Mouse (Mus musculus) olfactory bulb, adult 2 months (tissue): ENCODE results near the gene Exph5. TPM values are rescaled to one million over a fixed set of nuclear protein-coding genes. Genes with fewer than 3 reads are reported as not detected.
A peak's percentile ranks its signal among the peaks of the same experiment; 100 is the strongest.

Source experiments
- H3K27ac ChIP-seq: fragments of 200-500 bp; 2 replicates; pipeline ENCODE4 v1.5.1; 2012; ENCODE audit warnings: low read depth, low read length; ENCODE audit not compliant: insufficient read depth
- H3K4me1 ChIP-seq: fragments of 200-500 bp; 2 replicates; pipeline ENCODE4 v1.6.1; 2012; ENCODE audit warnings: low read length; ENCODE audit not compliant: control insufficient read depth, insufficient read depth
- H3K4me3 ChIP-seq: fragments of 200-500 bp; 2 replicates; pipeline ENCODE4 v1.5.1; 2012; ENCODE audit warnings: mild to moderate bottlenecking, low read depth, low read length, moderate library complexity; ENCODE audit not compliant: insufficient read depth
- CTCF ChIP-seq: fragments of 200-500 bp; IDR thresholded peaks from 2 replicates; pipeline ENCODE4 v1.5.1; 2012; ENCODE audit warnings: low read depth, mild to moderate bottlenecking, low read length, moderate library complexity; ENCODE audit not compliant: insufficient read depth
- POLR2A ChIP-seq: fragments of 200-500 bp; IDR thresholded peaks from 2 replicates; pipeline ENCODE4 v1.6.1; 2012; ENCODE audit warnings: mild to moderate bottlenecking, low read depth, low read length, moderate library complexity; ENCODE audit not compliant: insufficient read depth
- WGBS: fragments of 180-500 bp; shearing (Covaris S2); methylation state at CpG from one replicate; pipeline ENCODE4 v1.1.7; 2018; 5-methylcytosine and 5-hydroxymethylcytosine counted together
- polyA plus RNA-seq: library from polyadenylated mRNA; stranded (reverse); fragments of >200 nt; gene quantifications from 2 replicates; pipeline ENCODE4 v1.2.4, GENCODE M21; 2012; ENCODE audit warnings: low replicate concordance; ENCODE audit not compliant: missing spikeins, insufficient read depth, insufficient read length

The Exph5 gene
- polyA plus RNA-seq, 1 experiment = not detected

DNA sequence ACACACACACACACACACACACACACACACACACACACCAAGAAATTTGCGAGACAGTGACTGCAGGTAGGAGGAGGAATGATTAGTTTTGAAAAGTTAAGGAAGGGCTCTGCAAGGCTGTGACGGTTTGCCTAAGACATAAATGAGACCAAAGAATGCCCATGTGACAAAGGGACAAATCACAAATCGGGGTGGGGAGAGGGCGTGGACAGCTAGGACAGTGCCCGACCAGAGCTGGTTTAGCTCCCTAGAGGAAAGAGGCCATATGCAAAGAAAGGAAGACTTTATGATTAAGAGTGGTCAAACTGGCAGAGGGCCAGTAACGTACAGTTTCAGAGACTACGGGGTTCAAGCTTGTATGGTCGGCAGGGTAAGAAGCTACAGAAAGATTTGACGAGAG, 28.8 kb downstream of the Exph5 start:
- no peak overlapping the region for H3K27ac ChIP-seq
- H3K4me1 ChIP-seq = peaks cover 2% of the 10 kb centered on the region; the same call in 1 of the 2 replicates
- no peak overlapping the region for H3K4me3 ChIP-seq
- 87% methylated on average over 9 of the region's 9 CpGs for WGBS
- TF ChIP-seq POLR2A = no peak
- no peak for TF ChIP-seq CTCF

DNA sequence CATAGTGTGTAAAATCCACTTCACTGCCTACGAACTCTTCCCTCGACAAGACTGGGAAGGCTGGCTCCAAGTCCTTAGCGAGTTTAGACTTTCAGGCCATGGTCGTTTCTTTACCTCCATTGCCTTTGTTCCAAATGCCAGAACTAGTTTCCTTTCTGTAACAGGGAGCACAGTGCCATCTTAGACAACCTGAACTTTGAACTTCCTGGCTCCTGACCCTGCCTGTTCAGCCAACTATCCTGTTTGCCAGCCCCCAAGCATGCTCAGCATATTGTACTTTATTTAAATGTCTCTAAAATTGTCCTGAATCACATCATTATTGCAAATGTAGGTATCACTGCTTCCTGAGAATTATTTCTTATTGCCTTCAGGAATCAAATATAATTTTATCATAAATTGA, 32.0 kb downstream of the Exph5 start:
- Histone ChIP-seq H3K4me1 (no peaks in the 10 kb centered on the region), H3K4me3 (no peak overlapping the region), H3K27ac (no peak overlapping the region)
- 74% methylated on average over 4 of the region's 4 CpGs for WGBS
- no peak for TF ChIP-seq CTCF
- no peak for TF ChIP-seq POLR2A

DNA sequence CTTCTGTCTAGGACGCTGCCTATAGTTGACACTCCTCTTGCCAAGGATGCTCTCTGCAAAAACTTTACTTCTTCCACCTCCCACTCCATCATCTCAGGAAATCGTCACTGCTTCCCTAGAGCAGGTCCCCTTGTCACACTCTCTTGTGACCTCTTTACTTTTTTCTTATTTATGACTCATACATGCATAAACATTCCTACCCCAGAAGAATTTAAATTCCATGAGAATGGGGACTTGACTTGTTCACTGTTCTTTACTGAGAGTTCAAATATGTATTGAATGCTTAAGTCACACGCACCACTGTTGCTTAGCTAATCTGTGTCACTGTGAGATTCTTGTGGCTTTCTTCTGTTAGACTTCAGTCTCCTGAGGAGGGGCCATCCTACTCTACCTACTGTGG, 33.7 kb downstream of the Exph5 start:
- 85% methylated on average over 3 of the region's 3 CpGs for WGBS
- no peak overlapping the region for H3K27ac ChIP-seq
- no peaks in the 10 kb centered on the region for H3K4me1 ChIP-seq
- H3K4me3 ChIP-seq = no peak overlapping the region
- TF ChIP-seq POLR2A = no peak
- TF ChIP-seq CTCF = no peak

DNA sequence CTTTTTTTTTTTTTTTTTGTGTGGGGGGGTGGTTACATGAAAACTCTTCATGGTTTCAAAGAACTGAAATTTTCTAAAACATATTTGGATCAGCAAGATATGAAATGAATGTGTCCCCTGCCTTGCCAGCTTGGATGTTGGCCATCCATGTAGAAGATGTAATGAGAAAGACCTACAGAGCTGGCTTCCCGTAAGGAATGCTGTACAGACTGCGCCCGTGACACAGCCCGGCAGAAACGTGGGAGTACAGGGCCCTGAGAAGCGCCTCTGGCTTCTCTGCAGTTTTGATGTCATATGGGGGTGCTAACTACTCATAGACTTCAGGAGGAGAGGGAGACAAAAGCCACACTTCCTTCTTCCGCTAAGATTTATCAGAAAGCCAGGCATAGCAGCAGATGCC, 38.1 kb downstream of the Exph5 start:
- 84% methylated on average over 7 of the region's 7 CpGs for WGBS
- H3K27ac ChIP-seq = no peak overlapping the region
- peaks cover 5% of the 10 kb centered on the region; the same call in 1 of the 2 replicates for H3K4me1 ChIP-seq
- no peak overlapping the region for H3K4me3 ChIP-seq
- TF ChIP-seq CTCF (no peak), POLR2A (no peak)

DNA sequence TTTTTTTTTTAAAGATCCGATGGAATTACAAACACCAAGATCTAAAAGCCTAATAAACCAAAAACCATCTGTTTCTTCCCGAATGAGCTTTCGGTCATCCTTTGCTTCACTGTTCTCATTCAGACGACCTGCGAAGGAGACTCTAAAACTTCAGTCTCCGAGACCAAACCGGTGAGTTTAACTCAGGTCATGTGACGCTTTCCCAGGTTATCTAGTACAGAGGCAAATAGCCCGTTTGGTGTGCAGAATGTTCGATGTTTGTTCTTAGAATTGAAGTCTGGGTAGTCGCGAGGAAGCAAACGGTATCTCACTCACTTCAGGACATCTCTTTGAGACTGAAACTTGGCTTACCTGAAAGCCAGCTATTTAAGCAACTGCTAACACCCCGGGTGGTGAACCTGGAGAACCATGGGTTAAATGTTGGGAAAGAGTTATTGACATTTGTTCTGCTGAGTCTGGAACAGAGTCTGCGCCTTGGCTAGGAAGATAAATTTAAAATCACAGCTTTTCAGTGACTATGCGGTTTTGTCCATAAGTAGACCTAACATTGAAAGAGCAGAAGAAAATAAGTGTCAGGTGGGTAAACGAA, 39.0 kb downstream of the Exph5 start:
- WGBS = 44% methylated on average over 17 of the region's 17 CpGs
- TF ChIP-seq CTCF = no peak
- no peak for TF ChIP-seq POLR2A
- Histone ChIP-seq H3K4me3 (no peak overlapping the region), H3K27ac (no peak overlapping the region), H3K4me1 (peaks cover 5% of the 10 kb centered on the region; the same call in 1 of the 2 replicates)

DNA sequence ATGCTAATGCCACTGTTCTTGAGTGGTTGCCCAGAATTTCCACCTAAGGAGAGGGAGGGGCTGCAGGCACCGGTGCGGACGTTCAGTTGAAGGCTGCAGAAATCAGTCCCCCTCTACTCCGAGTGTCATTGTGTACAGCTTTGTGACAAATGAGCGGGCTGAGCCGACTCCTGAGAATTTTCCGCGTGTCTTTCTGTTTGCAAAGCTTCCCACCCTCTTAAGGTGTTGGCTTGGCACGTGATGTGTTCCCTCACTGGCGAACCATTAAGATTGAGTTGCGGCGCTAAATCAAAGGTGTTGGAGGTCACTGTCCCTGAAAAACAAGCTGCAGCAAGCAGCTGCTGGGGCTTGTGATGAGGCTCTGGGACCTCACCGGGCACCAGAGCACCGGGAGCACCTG, 39.5 kb downstream of the Exph5 start:
- Histone ChIP-seq H3K27ac (no peak overlapping the region), H3K4me3 (peak overlapping the region; percentile 43), H3K4me1 (peaks cover 5% of the 10 kb centered on the region; the same call in 1 of the 2 replicates)
- WGBS = 7% methylated on average over 14 of the region's 14 CpGs
- TF ChIP-seq POLR2A (no peak), CTCF (no peak)

DNA sequence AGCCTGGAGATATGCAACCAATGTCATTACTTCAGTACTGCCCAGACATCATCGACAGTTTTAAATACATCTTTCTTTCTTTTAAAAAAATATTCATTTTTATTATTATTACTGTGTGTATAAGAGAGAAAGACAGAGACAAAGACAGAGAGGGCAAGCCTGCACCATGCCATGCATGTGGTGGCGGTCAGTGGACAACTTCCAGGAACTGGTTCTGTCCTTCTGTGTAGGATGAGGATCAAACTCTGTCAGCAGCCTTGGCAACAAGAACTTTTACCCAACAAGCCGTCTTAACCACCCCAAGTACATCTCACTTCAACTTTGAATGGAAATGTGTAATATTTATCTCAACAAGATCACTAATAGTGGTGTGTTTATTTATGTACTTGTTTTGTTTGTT, 40.5 kb downstream of the Exph5 start:
- peaks cover 5% of the 10 kb centered on the region; the same call in 1 of the 2 replicates for H3K4me1 ChIP-seq
- no peak overlapping the region for H3K27ac ChIP-seq
- 85% methylated on average over 3 of the region's 3 CpGs for WGBS
- no peak overlapping the region for H3K4me3 ChIP-seq
- no peak for TF ChIP-seq POLR2A
- TF ChIP-seq CTCF = no peak

DNA sequence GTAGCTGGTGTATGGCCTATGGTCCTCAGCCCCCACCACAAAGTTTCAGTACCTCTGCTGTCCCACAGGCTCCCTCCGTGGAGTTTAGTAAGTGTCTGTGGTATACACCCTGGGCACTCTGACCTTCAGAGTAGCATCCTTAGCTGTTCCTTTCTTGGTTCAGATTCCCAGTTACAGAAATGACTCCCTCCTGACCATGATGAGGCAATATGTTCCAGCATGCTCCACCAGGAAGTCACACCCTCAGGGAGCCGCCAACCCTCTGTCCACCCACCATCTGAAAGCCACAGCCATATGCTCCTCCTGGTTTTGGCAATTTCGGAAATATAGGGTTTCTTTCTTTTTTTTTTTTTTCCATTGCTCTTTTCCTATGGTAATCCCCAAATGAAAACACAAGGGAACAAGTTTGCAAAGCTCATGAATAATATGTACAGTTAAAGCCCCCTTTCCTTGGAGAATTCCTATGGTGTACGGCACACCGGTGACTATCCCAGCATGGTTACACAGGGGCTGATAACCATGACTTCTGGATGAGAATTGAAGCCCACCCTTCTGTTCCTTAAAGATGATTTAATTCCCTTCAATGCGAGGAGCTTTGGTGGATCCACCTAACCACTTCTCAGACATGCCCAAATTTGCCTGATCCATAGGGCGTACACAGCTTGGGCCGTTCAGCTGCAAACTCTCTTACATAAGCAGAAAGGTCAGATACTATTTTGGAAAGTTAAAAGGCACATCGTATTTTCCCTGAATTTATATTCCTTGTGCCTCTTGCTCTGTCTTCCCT, 43.4 kb downstream of the Exph5 start:
- Histone ChIP-seq H3K4me1 (peaks cover 5% of the 10 kb centered on the region; the same call in 1 of the 2 replicates), H3K27ac (no peak overlapping the region), H3K4me3 (no peak overlapping the region)
- WGBS = 88% methylated on average over 9 of the region's 9 CpGs
- TF ChIP-seq CTCF = no peak
- TF ChIP-seq POLR2A = no peak

DNA sequence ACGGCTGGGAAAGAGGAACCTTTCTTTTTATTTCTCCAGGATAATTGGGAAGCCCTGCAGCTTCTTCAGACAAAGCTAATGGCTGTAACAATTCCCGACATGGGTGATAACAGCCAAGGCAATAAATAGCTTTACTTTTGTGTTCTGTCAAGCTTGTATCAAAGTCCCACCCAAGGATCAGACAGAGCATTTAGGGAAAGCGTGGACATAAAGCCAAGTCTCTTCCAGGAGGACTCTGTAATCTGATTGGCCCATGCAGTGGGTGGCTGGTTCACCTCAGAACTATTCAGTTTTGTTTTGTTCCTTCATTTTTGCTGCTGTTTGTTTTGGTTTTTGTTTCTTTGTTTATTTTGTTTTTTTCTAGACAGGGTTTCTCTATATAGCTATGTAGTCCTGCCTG, 44.3 kb downstream of the Exph5 start:
- H3K27ac ChIP-seq = no peak overlapping the region
- TF ChIP-seq CTCF (no peak), POLR2A (no peak)
- WGBS = 70% methylated on average over 3 of the region's 3 CpGs
- H3K4me3 ChIP-seq = no peak overlapping the region
- H3K4me1 ChIP-seq = peaks cover 5% of the 10 kb centered on the region; the same call in 1 of the 2 replicates
